Mouse (Mus musculus): ENCODE data around the gene Yy1. TPM values are rescaled to one million over a fixed set of nuclear protein-coding genes. Genes with fewer than 3 reads are reported as not detected.

The Yy1 gene
- polyA plus RNA-seq, 1 experiment from 2014 or later, result 6.6 TPM

MicroRNA genes within 50 kb of the gene (microRNA counts, 519-probe panel; counts per million panel counts)
- microRNA mmu-miR-345-3p (60.7 counts per million), microRNA mmu-miR-345-5p (2,031 counts per million, percentile 27 among the panel's probes with 10 or more counts)

Small RNA genes lying within 50 kb of the gene (microRNA-seq; reads per million reads assigned to microRNA genes)
- 76.8 reads per million, percentile 51 among the genes with 10 or more reads in this experiment for gene Mir345

Other genes starting within 250 kb of the Yy1 start
- gene Evl, start 238.3 kb upstream of the Yy1 start, polyA plus RNA-seq (2015; fragmentation: Nextera tagmentation; extraction: Ambion mirVana), result 7.7 and 8.0 TPM in 2 replicates
- gene Degs2, start 90.7 kb upstream of the Yy1 start, polyA plus RNA-seq (2015; fragmentation: Nextera tagmentation; extraction: Ambion mirVana), result 1.2 TPM in 1 of 2 replicates, not detected in the other
- gene Slc25a29, start 42.9 kb downstream of the Yy1 start, polyA plus RNA-seq (2015; fragmentation: Nextera tagmentation; extraction: Ambion mirVana), result 1.7 TPM in 2 replicates
- gene Slc25a47, start 43.1 kb downstream of the Yy1 start, polyA plus RNA-seq (2015; fragmentation: Nextera tagmentation; extraction: Ambion mirVana), result 25.4 and 32.5 TPM in 2 replicates
- gene Wdr25, start 100.7 kb downstream of the Yy1 start, polyA plus RNA-seq (2015; fragmentation: Nextera tagmentation; extraction: Ambion mirVana), result 1.3 and 3.1 TPM in 2 replicates
- 22.8 and 25.7 TPM in 2 replicates for gene Wars, start 101.2 kb downstream of the Yy1 start, polyA plus RNA-seq (2015; fragmentation: Nextera tagmentation; extraction: Ambion mirVana)